Mouse (Mus musculus) embryonic facial prominence, embryonic 14.5 days (tissue): ENCODE data around the gene Nrip1. TPM values are rescaled to one million over a fixed set of nuclear protein-coding genes. Genes with fewer than 3 reads are reported as not detected.

ENCODE experiments used
- ATAC-seq: fragments of 200-750 bp; cut with Nextera tagmentation; 2 replicates; pipeline ENCODE4 v1.8.0; 2017; ENCODE audit warnings: low read depth, moderate number of reproducible peaks, moderate TSS enrichment
- DNase-seq: peaks from one replicate; pipeline ENCODE4 v3.0.0-alpha.2; 2015; ENCODE audit warnings: low spot score
- H3K27ac ChIP-seq: fragments of 300-500 bp; sonication (generic); replicated peaks from 2 replicates; pipeline ENCODE4 v1.5.1; 2014; ENCODE audit warnings: low read depth, mild to moderate bottlenecking, low read length, moderate library complexity
- H3K27me3 ChIP-seq: fragments of 300-500 bp; sonication (generic); replicated peaks from 2 replicates; pipeline ENCODE4 v1.6.1; 2014; ENCODE audit warnings: low read length; ENCODE audit not compliant: control insufficient read depth, insufficient read depth
- H3K36me3 ChIP-seq: fragments of 300-500 bp; sonication (generic); 2 replicates; pipeline ENCODE4 v1.6.1; 2014; ENCODE audit warnings: low read length, mixed read lengths; ENCODE audit not compliant: control insufficient read depth, insufficient read depth
- H3K4me1 ChIP-seq: fragments of 300-500 bp; sonication (generic); 2 replicates; pipeline ENCODE4 v1.6.1; 2014; ENCODE audit warnings: antibody characterized with exemption, low read length; ENCODE audit not compliant: control insufficient read depth, insufficient read depth
- H3K4me2 ChIP-seq: fragments of 300-500 bp; sonication (generic); 2 replicates; pipeline ENCODE4 v1.6.1; 2014; ENCODE audit warnings: low read depth, mild to moderate bottlenecking, low read length, moderate library complexity, mixed read lengths
- H3K4me3 ChIP-seq: fragments of 300-500 bp; sonication (generic); 2 replicates; pipeline ENCODE4 v1.5.1; 2014; ENCODE audit warnings: low read depth, mild to moderate bottlenecking, low read length
- H3K9ac ChIP-seq: fragments of 300-500 bp; sonication (generic); 2 replicates; pipeline ENCODE4 v1.6.1; 2014; ENCODE audit warnings: low read depth, mild to moderate bottlenecking, low read length, moderate library complexity, mixed read lengths
- H3K9me3 ChIP-seq: fragments of 300-500 bp; sonication (generic); 2 replicates; pipeline ENCODE4 v1.6.1; 2016; ENCODE audit warnings: low read length; ENCODE audit not compliant: control insufficient read depth
- WGBS: fragments of 180-500 bp; shearing (Covaris S2); extraction: QIAGEN DNeasy Blood & Tissue Kit; methylation state at CpG from one replicate; pipeline ENCODE4 v1.1.7; 2014; 5-methylcytosine and 5-hydroxymethylcytosine counted together
- polyA plus RNA-seq: library from polyadenylated mRNA; unstranded; fragments of >200 nt; fragmentation: Nextera tagmentation; extraction: Ambion mirVana; gene quantifications from 2 replicates; pipeline ENCODE4 v1.2.1, GENCODE M21; 2014

Gene Nrip1
- polyA plus RNA-seq, 1 experiment from 2014 or later: 35.5 TPM

DNA sequence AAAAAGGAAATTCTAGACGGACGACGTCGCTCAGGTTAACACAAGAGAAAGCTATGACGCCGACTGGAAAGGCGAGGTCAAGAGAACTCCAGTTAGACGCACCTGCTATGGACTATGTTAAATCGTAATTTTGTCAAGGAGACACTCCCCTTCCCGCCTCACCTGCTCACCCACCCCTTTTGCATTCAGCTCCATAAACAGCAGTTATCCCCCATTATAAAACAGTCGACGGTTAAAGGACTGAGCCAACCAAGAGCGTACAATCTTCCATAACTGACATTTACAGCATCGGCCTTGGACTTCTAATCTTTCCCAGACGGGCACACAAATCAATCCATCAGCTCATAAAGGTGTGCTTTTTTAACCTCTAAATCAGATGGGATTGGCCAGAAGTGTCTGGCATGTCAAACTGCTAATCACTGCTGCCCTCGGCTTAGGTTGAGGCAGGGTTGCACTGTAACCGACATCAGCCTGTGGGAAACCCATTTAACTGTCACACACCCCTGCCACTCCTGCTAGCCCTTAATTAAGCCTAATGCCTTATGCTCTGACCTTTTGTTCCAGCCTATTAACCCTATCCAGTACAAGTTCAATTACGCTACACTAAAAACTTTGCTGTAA lies 15.4 kb downstream of the Nrip1 start:
- 64% methylated on average over 18 of the region's 18 CpGs for WGBS
- H3K9me3 ChIP-seq: no peaks in the 10 kb centered on the region
- H3K4me3 ChIP-seq: no peak overlapping the region
- no peak overlapping the region for H3K4me2 ChIP-seq
- no peaks in the 10 kb centered on the region for H3K4me1 ChIP-seq
- no peak overlapping the region for H3K9ac ChIP-seq
- H3K36me3 ChIP-seq: no peaks in the 10 kb centered on the region
- H3K27me3 ChIP-seq: no peaks in the 10 kb centered on the region
- DNase-seq: peak; percentile 30
- H3K27ac ChIP-seq: no peak overlapping the region
- peak; percentile 59; the same call in 1 of the 2 replicates for ATAC-seq

DNA sequence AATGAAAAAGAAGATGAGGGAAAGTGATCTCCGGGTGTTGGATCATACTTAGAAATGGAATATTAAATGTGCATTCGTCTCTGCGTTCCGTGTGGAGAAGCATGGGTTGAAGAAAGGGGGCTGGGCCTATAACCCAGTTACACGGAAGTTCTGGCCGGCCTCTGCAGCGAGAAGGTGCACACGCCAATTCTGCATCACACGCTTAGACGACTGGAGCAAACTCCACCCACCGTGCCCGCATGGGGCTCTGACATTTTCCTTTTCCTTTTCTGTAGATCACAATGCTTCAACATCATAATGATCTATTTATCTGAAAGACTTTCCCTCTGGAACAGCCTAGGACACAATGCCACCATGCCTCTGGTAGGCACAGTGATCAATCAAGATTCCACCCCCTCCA lies 16.5 kb downstream of the Nrip1 start:
- ATAC-seq (no peak), DNase-seq (no peak)
- H3K9me3 ChIP-seq: no peaks in the 10 kb centered on the region
- H3K9ac ChIP-seq: no peak overlapping the region
- no peaks in the 10 kb centered on the region for H3K27me3 ChIP-seq
- 90% methylated on average over 12 of the region's 12 CpGs for WGBS
- no peaks in the 10 kb centered on the region for H3K4me1 ChIP-seq
- H3K36me3 ChIP-seq: no peaks in the 10 kb centered on the region
- no peak overlapping the region for H3K27ac ChIP-seq
- no peak overlapping the region for H3K4me3 ChIP-seq
- no peak overlapping the region for H3K4me2 ChIP-seq

DNA sequence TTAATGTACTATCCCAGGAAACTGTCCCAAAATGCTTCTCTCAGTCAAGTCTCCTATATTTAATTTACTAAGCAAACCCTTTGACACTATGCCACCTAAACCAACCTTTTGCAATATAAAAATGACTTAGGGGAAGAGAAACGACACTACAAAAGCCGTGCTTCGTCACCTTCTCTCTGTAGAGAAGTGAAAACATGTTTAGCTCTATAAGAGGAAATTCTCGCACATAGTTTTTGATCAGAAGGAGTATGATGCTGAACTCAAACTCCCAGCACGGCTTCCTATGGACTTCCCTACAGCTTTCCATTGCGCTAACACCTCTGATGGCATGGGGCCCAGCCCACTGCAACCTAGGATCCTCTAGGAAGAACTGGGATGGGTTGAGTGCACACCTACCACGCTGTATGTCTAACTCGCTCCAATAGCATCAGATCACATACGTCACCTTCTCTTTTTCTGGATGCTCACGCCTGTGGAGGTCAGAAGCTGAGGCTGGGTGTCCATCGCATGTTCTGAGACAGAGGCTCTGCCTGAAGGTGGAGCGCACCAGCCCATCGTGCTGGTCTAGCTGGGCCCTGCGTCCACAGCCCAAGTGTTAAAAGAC lies 17.6 kb downstream of the Nrip1 start:
- no peak overlapping the region for H3K9ac ChIP-seq
- no peak for ATAC-seq
- no peaks in the 10 kb centered on the region for H3K27me3 ChIP-seq
- no peak overlapping the region for H3K4me3 ChIP-seq
- no peaks in the 10 kb centered on the region for H3K36me3 ChIP-seq
- H3K9me3 ChIP-seq: no peaks in the 10 kb centered on the region
- no peak for DNase-seq
- no peak overlapping the region for H3K4me2 ChIP-seq
- 91% methylated on average over 14 of the region's 14 CpGs for WGBS
- no peak overlapping the region for H3K27ac ChIP-seq
- H3K4me1 ChIP-seq: no peaks in the 10 kb centered on the region

DNA sequence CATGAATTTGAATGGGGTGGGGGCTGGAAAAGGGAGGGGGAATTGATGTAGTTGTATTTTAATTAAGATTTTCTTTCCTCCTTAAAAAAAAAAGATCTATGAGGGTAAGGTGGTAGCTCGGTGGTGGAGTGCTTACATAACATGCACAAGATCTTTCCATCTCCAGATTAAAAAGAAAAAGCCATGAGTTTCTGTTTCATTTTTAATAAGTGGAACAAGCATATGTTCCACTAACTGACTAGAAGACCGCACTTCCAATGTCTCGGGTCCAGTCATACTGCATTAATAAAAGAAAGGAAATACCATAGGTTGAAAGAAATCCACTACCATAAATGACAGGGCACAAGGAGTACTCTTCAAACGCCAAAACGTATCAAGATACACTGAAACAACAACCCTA lies 18.4 kb downstream of the Nrip1 start:
- 62% methylated on average over 5 of the region's 5 CpGs for WGBS
- Histone ChIP-seq H3K4me2 (no peak overlapping the region), H3K36me3 (peaks cover 4% of the 10 kb centered on the region; the same call in 1 of the 2 replicates), H3K9ac (no peak overlapping the region), H3K27ac (no peak overlapping the region), H3K27me3 (no peaks in the 10 kb centered on the region), H3K9me3 (no peaks in the 10 kb centered on the region), H3K4me1 (no peaks in the 10 kb centered on the region), H3K4me3 (no peak overlapping the region)
- DNase-seq (no peak), ATAC-seq (no peak)

DNA sequence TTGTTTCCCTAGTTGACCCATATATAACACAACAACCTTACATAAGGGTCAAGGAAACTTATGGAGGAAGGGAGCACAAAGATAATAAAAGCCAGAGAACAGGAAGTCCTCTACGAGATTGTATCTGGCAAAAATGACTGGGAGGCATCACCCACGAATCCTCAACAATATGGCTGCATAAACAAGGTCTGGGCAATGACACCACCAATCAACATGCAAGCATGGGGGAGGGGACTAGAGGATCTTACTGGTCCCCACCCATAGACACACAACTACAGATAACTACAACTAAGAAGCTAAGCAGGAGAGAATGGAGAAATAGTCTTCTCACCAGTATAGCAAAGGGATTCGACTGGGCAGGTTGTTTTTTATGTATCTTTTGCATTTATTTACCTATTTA lies 18.8 kb downstream of the Nrip1 start:
- Histone ChIP-seq H3K9ac (no peak overlapping the region), H3K4me2 (no peak overlapping the region), H3K4me1 (no peaks in the 10 kb centered on the region), H3K27me3 (no peaks in the 10 kb centered on the region), H3K9me3 (no peaks in the 10 kb centered on the region), H3K27ac (no peak overlapping the region), H3K36me3 (peaks cover 5% of the 10 kb centered on the region; the same call in 1 of the 2 replicates), H3K4me3 (no peak overlapping the region)
- DNase-seq (no peak), ATAC-seq (no peak)
- 49% methylated on average over 3 of the region's 3 CpGs for WGBS

DNA sequence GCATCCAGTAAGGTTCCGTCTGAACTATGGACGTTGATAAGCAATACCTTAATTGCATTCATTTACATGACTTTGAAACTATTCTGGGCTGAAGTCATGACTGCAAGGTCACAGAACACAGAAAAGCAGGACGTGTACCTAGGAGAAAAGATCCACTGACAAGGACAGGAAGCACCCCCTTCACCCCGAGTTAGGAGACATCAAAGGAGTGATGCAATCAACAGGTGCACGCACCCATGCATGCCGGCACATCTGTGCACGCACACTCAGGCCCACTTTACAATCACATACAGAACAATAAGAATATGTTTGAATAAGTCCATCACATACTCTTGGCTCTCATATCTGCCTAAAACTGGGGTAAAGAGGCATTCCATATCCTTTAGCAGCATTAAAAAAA lies 19.3 kb downstream of the Nrip1 start:
- Histone ChIP-seq H3K27ac (no peak overlapping the region), H3K4me1 (no peaks in the 10 kb centered on the region), H3K27me3 (no peaks in the 10 kb centered on the region), H3K9ac (no peak overlapping the region), H3K36me3 (peaks cover 10% of the 10 kb centered on the region), H3K9me3 (no peaks in the 10 kb centered on the region), H3K4me2 (no peak overlapping the region), H3K4me3 (no peak overlapping the region)
- ATAC-seq: no peak
- WGBS: 74% methylated on average over 7 of the region's 7 CpGs
- no peak for DNase-seq

DNA sequence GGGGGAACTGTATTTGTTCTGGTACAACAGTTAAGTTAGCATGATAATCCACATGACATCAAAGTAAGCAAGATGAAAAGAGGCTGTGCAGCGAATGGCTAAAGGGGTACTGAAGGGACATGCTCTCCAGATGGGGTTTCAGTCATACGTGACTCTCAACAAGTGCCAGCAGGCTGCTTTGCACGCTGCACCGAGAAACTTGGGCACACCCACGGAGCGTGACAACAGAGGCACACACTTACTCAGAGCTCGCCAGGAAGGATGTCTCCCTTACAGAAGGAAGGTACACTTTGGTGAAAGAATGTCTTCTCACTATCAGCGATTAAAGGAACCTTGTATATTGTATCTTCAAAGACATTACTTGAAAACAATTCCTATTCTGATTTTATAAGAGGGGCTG lies 22.7 kb downstream of the Nrip1 start:
- no peak for ATAC-seq
- Histone ChIP-seq H3K4me2 (no peak overlapping the region), H3K9ac (no peak overlapping the region), H3K27ac (no peak overlapping the region), H3K36me3 (peaks cover 17% of the 10 kb centered on the region), H3K27me3 (no peaks in the 10 kb centered on the region), H3K4me3 (no peak overlapping the region), H3K9me3 (no peaks in the 10 kb centered on the region), H3K4me1 (no peaks in the 10 kb centered on the region)
- WGBS: 77% methylated on average over 8 of the region's 8 CpGs
- no peak for DNase-seq

DNA sequence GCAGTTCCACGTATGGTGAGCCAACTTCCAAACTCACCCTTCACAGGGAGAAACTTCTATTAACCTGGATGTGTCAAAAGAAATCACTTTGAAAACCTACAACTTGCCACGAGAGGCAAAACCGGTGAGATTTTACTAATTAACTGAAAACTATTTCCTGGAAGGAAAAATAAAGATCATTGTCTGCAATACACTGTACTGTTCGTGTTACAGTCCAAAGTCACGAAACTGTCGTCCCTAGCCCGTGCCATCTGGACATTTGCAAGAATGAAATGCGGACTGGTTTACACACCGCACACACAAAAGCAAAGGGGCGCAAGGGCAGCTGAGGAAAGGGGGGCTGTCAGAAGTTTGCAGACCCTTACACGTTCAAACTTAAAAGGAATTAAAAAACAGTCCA lies 24.6 kb downstream of the Nrip1 start:
- Histone ChIP-seq H3K9me3 (peaks cover 1% of the 10 kb centered on the region; the same call in 1 of the 2 replicates), H3K4me1 (no peaks in the 10 kb centered on the region), H3K27me3 (no peaks in the 10 kb centered on the region), H3K4me3 (no peak overlapping the region), H3K4me2 (no peak overlapping the region), H3K36me3 (peaks cover 23% of the 10 kb centered on the region), H3K9ac (no peak overlapping the region), H3K27ac (no peak overlapping the region)
- 78% methylated on average over 11 of the region's 11 CpGs for whole genome bisulfite sequencing
- no peak for DNase-seq
- no peak for ATAC-seq
